Mouse (Mus musculus) kidney, adult 18-20 months (tissue): ENCODE data around the gene Grhl1.
A peak's percentile ranks its signal among the peaks of the same experiment; 100 is the strongest.

Experiments used
- DNase-seq: peaks from one replicate; pipeline ENCODE4 v3.0.0; 2021

Gene Grhl1

DNA sequence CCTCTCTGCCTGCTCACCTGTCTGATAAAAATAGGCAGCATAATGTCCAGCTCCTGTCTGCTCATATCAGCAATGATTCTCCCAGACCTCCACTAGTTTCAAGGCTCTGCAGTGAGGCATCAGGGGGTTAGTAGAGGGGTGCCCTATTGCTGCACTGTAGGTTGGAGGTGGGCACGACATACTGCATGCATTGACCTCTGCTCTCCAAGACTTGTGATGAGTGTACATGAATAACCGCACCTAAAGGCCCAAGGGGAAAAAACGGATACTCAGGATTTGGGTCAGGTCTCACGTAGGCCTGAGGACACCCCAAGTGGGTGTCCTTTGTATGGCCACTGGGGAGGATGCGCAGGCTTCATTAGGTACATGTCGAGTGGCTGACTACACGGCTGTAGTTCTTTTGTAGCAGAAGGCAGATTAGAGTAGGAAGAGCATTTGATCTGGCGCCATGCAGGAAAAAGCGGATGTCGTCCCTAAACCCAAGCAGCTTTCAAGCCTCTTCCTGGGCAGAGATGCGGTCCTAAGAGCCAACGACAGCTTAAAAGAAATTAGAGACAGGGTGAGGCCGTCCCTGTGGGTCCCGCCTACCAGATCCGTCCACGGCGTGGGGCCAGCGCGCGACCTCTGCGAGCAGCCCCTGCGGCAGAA lies 78.5 kb downstream of the Grhl1 start:
- no peak for DNase-seq

DNA sequence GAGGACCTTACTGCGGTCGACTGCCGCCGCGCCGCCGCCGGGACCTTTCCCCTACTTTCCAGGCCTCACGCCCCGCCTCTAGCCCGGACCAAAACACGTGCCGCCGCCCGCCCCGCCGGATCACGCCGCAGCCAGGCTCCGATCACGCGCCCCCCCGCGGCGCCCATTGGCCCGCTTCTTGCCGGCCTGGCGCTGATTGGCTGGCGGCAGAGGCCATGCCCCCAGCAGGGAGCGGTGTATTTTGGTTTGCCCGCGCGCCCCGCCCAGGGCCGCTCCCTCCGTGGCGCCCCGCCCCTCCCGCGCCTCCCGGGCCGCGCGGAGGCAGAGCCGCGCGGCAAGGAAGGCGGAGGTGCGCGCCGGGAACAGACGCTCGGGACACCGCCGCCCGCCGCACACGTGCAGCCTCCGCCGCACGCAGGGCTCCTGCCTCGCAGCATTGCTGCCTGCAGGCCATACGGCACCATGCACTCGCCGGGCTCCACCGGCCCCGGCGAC lies 79.0 kb downstream of the Grhl1 start, which contains the start of gene Klf11:
Gene Klf11 (plus strand): TSS at position 212 of the 495 bp plus-strand sequence.
- DNase-seq, result peak; percentile 99

DNA sequence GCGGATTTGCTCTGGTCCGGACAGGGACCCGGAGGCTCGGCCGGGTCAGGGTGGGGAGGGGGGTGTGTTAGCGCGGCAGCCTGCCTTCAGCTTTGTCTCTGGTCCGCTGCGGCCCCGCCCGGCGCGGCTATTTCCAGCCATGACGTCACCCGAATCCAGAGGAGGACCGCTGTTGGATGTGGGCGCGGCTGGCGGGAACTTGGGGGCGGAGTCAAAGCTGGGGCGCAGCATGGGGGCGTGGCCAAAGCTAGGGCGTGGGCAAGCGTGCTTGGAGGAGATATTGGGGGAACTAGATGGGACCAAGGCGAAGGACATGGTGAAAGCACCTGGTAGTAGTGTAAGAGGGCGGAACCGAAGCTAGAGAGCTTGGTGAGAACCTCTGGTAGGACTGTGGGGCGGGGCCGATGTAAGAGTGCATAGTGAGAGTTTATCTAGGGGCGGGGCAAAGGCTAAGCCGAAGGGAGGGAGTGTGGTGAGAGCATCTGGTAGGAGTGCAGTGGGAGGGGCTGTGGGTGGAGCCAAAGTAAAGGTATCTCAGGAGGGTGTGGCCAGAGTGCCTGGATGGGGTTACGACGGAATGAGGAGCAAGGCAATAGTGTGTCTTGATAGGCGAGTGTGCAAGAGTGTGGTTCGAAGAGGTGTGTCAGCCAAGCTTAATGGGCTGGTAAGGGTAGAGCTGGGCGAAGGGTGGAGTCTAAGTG lies 79.7 kb downstream of the Grhl1 start:
- peak; percentile 98 for DNase-seq

- no peak for DNase-seq
These were observed 82.2 kb downstream of the Grhl1 start for GRCm38 (mm10) chr12:24654065-24654862.

- no peak for DNase-seq
These were observed 84.4 kb downstream of the Grhl1 start for GRCm38 (mm10) chr12:24656436-24656835.

- no peak for DNase-seq
These were observed 86.9 kb downstream of the Grhl1 start for GRCm38 (mm10) chr12:24658998-24659397.

DNA sequence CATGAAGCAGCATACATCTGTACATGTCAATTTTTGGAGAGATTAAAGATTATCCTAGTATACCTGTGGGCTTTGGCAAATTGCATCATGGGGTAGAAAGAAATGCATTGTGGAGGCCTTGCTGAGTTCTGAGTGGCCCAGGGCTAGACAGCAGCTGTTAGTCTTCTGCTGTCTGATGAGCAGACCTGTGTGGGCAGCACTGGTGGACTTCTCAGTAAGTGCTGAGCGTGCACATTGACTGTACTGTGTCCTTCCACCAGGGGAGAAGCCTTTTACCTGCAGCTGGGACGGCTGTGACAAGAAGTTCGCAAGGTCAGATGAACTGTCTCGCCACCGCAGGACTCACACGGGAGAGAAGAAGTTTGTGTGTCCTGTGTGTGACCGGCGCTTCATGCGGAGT lies 87.8 kb downstream of the Grhl1 start:
- no peak for DNase-seq

- peak; percentile 63 for DNase-seq
These were observed 89.0 kb downstream of the Grhl1 start for GRCm38 (mm10) chr12:24661100-24661499.

DNA sequence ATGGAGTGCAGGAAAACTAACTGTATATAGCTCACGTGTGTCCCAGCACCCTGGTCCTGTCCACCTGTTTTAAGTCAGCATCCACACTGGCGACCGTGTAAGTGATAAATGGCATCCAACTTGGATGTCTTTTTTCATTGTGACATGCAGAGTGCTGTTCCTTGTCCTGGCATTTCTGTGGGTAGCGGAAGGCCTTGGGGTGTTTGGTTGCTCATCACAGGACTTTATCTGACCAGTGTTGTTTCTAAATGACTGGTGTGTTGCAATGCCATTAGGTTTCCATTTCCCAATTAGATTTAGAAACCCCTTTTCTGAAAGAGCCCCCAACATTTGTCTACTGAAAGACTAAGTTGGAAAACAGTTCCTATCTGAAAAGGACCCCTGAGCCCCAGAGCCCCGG lies 90.0 kb downstream of the Grhl1 start:
- no peak for DNase-seq
